Mouse (Mus musculus): ENCODE results near the gene Cyp2t4.

Cyp2t4 gene

DNA sequence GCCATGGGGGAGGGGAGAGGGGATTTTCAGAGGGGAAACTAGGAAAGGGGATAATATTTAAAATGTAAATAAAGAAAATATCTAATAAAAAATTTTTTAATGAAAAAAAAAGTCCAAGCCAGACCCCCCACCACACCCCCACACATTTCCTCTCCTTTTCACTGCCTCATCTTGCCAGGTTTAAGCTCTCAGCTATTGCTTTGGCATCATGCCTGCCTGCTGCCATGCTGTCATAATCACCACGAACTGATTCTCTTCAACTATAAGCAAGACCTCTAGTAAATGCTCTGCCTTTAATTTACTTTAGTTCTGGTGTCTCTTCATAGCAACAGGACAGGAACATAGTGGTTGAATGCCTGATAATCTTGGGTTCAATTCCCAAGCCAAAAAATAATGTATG is 29.0 kb downstream of the Cyp2t4 start:
- in situ Hi-C loops (cut with MseI, MboI), result no loop called here

DNA sequence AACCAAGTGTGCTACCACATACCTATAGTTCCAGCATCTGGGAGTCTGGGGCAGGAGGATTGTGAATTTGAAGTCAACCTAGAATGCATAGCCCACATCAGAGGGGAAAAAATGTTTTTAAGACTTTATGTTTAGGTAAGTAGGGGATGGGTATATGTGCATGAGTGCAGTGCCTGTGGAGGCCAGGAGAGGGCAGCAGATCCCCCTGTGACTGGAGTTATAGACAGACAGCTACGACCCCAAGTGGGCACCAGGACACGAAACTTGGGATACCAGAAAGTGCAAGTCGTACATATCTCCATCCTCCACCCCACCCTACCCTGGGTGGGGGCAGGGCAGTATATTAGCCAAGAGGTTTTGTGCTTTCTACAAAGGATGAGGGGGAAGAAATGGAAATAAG is 31.4 kb downstream of the Cyp2t4 start:
- in situ Hi-C loops (cut with MseI, MboI), result no loop called here

DNA sequence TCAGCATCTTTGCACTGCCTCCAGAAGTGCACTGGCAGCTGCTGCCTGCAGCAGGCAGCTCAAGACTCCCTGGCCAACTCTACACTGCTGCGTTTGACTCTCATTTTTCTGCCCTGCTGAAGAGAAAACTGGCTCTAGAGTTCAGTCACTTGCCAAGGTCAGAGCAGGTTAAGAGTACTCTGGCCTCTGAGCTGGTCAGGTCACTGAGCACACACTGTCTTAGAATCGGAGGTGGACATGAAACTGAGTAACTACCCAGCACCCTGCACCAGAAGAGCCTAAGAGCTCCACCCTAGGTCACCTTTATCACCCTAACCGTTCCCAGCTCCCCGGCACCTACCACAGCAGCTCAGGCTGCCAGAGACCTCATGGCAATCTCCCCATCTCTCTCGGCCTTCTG is 32.5 kb downstream of the Cyp2t4 start:
- in situ Hi-C loops (cut with MseI, MboI), result no loop called here

DNA sequence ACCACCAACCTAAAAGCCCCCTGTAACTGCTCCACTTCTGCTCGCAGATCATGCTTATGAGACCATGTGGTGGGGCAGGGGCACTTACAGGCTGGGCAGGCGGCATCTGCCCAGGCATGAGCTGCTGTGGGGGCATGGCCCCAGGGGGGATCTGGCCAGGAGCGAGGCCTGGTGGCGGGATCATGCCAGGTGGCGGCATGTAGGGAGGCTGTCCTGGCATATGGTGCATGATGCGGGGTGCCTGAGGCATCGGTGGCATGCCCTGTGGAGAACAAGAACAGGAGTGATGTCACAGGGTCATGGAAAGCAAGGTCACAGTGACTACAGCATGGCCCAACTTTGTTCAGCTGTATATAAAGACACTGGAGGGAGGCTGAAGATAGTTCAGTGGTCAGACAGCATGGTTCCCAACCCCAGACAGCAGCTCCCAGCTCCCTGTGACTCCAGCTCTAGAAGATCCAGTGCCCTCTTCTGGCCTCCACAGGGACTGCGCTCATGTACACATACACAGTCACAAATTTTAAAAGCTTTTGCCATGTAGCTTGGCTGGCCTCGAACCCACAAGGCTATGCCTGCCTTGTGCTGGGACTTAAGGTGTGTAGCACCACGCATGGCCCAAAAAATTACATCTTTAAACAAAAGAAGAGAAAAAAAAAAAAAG is 35.9 kb downstream of the Cyp2t4 start:
- in situ Hi-C loops (cut with MseI, MboI), result no loop called here

DNA sequence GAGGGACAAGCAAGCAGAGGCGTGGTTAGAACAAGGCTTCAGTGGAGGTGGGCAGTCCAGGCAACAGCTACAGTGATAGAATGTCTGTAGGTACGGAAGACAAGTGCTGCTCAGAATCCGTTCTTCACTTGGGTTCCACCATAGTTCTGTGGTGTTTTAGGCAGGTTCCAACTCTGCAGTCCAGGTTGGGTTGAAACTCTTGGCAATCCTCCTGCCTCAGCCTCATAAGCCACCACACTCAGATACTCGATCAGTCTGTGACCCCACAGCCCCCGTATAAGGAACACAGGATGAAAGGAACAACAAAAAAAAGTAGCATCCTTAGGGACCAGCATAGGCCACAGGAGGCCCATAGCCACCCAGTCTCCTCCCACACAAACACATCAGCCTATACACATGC is 38.9 kb downstream of the Cyp2t4 start:
- in situ Hi-C loops (cut with MseI, MboI), result no loop called here

DNA sequence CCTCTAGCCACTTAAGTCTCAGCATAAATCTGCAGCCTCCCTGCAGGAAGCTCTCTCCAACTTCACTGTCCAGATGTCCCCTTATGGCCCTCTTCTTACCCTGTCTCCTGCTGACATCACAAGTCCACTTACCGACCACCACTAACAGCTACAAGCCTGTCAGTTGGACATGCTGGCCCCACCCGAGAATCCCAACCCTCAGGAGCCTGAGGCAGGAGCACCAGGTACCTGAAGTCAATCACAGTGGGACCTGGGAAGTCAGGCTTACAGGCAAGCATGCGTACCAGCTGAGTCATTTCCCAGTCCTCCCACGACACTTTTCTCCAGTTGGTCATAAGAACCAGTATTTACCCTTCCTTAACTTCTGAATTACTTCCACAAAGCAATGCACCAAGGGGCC is 40.2 kb downstream of the Cyp2t4 start:
- in situ Hi-C loops (cut with MseI, MboI), result no loop called here

DNA sequence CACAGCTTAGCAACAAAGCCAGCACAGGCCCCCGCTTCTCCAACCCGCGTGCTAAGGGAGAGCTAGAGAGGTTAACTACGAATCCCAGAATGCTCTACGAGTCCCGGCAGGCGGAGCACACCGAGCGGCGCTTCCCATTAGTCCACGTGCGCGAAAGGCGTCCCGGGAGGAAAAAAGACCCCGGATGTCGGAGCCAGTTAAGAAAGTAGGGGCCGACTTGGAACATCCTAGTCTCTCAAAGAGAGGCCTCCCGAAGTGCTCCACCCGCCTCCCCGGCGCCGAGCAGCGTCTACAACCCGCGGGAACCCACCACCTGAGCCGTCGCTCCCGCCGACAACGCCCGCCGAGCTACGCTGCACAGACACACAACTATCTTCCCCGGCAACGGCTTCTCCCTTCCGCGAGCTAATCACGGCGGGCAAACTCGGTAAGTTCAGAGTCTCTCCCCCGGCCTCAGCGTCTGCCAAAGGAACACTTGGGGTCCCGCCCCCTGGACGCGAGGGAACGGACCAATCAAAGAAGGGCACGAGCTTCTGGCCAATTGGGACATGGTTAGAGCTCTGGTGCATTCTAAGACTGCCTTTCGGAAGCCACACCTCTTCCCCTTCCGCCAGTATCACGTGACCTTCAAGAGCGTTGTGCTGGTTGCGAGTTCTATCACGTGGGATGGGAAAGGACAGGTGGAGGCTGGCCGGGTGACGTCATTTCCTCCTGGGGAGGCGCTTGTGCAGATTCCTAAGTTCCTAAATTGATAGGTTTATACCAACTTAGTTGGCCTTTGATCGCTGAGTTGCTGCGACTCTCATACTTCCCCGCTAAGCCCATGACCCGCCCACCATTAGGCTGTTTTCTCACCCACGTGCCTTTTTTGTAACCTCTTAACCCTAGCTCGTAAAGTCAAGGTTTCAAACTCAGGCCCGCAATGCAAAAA is 42.4 kb downstream of the Cyp2t4 start, which contains the start of the genes BC024978 and Snrpa:
Gene BC024978, plus strand, starts transcription at position 101 of the 931 bp plus-strand sequence.
Gene Snrpa, minus strand, starts transcription at position 591 of the 931 bp plus-strand sequence.
- in situ Hi-C loops (cut with MseI, MboI), result no loop called here

DNA sequence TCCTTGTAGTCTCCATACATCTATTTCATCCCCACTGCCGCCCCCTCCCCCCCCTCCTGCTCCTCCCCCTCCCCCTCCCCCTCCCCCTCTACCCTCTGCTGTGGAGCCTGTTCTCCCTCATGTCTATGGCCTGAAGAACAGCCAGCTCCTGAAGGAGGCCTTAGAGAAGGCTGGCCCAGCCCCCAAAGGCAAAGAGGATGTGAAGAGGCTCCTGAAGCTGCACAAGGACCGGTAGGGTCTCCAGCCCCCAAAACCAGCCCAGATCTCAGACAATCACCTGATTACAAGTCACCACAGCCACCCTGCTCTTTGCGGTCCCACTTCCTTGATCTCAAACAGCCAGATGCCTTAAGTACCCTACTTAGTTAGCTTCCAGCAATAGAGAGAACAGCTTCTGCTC is 43.6 kb downstream of the Cyp2t4 start:
- in situ Hi-C loops (cut with MseI, MboI), result no loop called here

DNA sequence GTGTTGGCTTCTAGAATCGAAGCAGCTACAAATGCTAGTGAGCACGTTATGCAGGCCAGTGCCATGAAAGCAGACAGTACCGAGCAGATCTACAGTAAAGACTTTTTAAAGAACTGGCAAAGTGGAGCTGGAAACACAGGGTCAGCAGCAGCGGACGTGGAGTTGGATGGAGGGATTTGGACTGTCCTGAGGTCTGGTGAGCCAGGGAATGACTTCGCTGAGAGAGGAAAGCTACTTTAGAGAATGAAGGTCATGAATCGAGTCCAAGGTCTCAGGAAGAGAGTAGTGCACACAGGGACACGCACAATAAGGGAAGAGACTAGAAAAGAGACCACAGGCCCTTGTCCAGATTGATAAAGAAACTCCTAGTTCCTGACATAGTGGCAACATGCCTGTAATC is 44.1 kb downstream of the Cyp2t4 start:
- in situ Hi-C loops (cut with MseI, MboI), result no loop called here

DNA sequence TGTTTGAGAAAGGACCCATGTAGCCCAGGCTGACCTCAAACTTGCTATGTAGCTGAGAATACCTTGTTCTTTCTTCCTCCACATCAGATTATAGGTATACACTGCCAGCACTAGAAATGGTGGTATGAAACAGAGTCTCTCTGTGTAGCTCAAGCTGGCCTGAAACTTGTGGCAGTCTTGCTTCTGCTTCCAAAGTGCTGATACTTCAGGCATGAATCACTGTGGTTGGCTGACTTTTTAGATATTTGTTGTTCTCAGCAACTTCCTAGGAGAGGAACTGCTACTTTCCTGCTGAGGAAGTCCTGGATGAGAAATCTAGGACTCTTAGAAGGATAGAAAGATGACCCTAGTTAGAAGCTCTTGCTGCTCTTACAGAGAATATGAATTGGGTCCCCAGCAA is 44.8 kb downstream of the Cyp2t4 start:
- in situ Hi-C loops (cut with MseI, MboI), result no loop called here

DNA sequence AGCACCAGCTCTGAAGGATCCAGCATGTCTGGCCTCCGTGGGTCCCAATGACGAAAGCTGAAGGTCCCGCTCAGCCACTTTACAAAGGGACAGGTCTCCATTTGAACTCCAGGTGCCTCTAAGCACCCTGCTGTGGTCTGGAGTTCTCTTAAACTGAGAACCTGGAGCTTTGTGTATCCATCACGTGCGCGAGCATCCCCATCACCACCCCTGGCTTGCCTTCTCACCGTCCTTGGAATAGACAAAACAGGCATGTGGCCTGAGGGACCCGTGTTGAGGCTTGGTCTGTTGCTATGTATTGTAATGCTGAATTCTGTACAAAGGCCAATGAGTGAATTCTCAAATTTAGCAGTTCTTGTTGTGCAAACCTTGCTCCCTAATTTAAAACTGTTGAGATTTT is 45.3 kb downstream of the Cyp2t4 start:
- in situ Hi-C loops (cut with MseI, MboI), result no loop called here

DNA sequence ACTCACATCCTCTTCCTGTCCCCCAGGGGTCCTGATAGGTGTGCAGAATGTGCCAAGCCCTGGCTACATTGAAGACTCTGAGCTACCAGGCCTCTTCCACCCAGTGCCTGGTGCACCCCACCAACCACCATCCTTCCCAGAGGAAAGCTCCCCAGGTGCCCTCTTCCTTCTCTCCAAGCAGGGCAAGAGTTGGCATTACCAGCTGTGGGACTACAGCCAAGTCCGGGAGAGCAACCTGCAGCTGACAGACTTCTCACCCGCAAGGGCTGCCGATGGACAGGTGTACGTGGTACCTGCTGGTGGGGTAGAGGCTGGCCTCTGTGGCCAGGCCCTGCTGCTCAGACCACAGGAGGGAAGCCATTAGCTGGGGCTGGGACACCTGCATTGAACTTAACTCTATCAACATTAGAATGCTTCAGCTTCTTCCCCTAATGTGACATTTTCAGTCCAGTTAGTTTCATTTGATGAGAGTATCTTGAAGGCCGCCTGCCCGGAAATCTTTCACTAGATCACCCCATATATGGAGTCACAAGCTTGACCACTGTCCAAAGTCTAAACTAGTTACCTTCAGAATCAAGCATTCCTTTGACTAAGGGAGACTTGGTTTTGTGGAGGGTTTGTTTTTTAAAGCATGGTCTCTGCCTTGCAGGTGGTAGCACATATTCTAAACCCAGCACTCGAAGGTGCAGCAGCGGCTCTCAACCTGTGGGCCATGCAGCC is 50.4 kb downstream of the Cyp2t4 start:
- in situ Hi-C loops (cut with MseI, MboI), result no loop called here
